Mouse (Mus musculus) lung, embryonic 15.5 days (tissue): ENCODE results near the gene Pitpnm1. TPM values are rescaled to one million over a fixed set of nuclear protein-coding genes. Genes with fewer than 3 reads are reported as not detected.

Source experiments
- ATAC-seq: fragments of 200-750 bp; cut with Nextera tagmentation; 2 replicates; pipeline ENCODE4 v1.8.0; 2017; ENCODE audit warnings: moderate number of reproducible peaks, borderline replicate concordance; ENCODE audit not compliant: low FRiP score, low TSS enrichment; ENCODE audit errors: extremely low read depth
- H3K27ac ChIP-seq: fragments of 300-500 bp; sonication (generic); 2 replicates; pipeline ENCODE4 v1.5.1; 2015; ENCODE audit warnings: moderate library complexity, mild to moderate bottlenecking, inconsistent platforms
- H3K27me3 ChIP-seq: fragments of 300-500 bp; sonication (generic); 2 replicates; pipeline ENCODE4 v1.6.1; 2015; ENCODE audit warnings: inconsistent platforms
- H3K36me3 ChIP-seq: fragments of 300-500 bp; sonication (generic); 2 replicates; pipeline ENCODE4 v1.6.1; 2015; ENCODE audit warnings: inconsistent platforms
- H3K4me1 ChIP-seq: fragments of 300-500 bp; sonication (generic); 2 replicates; pipeline ENCODE4 v1.6.1; 2015; ENCODE audit warnings: inconsistent platforms
- H3K4me2 ChIP-seq: fragments of 300-500 bp; sonication (generic); 2 replicates; pipeline ENCODE4 v1.6.1; 2015; ENCODE audit warnings: inconsistent platforms, mild to moderate bottlenecking, moderate library complexity
- H3K4me3 ChIP-seq: fragments of 300-500 bp; sonication (generic); 2 replicates; pipeline ENCODE4 v1.5.1; 2015; ENCODE audit warnings: mild to moderate bottlenecking, inconsistent platforms
- H3K9ac ChIP-seq: fragments of 300-500 bp; sonication (generic); 2 replicates; pipeline ENCODE4 v1.6.1; 2015; ENCODE audit warnings: inconsistent platforms
- H3K9me3 ChIP-seq: fragments of 300-500 bp; sonication (generic); 2 replicates; pipeline ENCODE4 v1.6.1; 2016; ENCODE audit warnings: inconsistent platforms
- WGBS: fragments of 180-500 bp; shearing (Covaris S2); methylation state at CpG from one replicate; pipeline ENCODE4 v1.1.7; 2015; 5-methylcytosine and 5-hydroxymethylcytosine counted together
- polyA plus RNA-seq: library from polyadenylated mRNA; unstranded; fragments of >200 nt; fragmentation: Nextera tagmentation; extraction: Ambion mirVana; gene quantifications from 2 replicates; pipeline ENCODE4 v1.2.1, GENCODE M21; 2015

The Pitpnm1 gene
- polyA plus RNA-seq, 1 experiment from 2014 or later: 13.8 TPM

DNA sequence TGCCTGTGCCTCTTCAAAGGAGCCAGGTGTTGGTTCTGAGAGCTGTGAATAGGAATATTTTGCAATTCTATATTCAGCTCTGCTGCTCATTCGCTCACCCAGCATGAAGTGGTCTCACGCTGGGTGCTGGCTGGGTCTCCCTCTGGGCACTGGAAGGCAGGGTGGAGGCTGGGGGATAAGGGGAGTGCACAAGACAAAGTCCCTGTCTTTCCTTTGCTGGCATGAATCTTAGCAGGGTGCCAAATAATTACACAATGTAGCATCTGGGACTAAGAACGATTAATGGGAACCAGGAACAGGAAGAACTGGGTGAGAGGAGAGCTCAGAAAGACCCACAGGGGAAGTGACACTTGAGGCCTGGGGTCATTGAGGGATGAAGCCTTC is 47.2 kb downstream of the Pitpnm1 start:
- Histone ChIP-seq H3K36me3 (peaks cover 6% of the 10 kb centered on the region; the same call in 1 of the 2 replicates), H3K4me1 (peaks cover 16% of the 10 kb centered on the region), H3K27me3 (no peaks in the 10 kb centered on the region), H3K4me3 (no peak overlapping the region), H3K9me3 (no peaks in the 10 kb centered on the region), H3K9ac (no peak overlapping the region), H3K27ac (no peak overlapping the region), H3K4me2 (no peak overlapping the region)
- WGBS: 58% methylated on average over 3 of the region's 3 CpGs
- no peak for ATAC-seq

DNA sequence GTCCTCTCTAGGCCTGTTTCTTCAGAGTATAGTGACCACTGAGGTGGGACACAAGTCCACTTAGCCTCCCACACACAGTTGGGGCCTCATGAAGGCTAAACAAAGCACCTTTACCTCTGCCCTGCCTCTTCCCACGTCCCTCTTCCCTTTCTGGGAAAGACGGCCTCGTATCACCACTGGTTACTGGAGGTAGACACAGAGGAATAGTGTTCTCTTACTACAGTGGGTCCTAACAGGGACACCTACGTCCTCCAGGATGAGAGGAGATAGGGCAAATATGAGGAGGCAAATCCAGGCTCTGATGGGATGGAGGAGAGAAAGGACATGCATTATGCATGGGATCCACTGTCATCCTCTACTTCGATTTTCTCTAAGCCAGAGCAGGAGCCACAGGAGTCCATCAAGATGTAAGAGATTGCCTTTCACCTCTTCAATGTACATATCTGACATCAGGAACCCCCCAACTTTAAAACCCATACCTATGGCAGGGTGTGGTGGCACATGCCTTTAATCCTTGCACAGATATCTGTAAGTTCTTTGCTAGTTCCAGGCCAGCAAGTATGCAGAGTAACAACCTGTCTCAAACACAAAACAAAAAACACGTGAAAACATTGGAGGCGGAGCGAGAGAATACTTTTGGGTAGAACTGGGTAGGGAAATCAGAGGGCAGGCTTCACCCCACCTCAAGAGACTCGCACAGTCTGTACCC is 48.1 kb downstream of the Pitpnm1 start:
- WGBS: 38% methylated on average over 9 of the region's 9 CpGs
- H3K4me1 ChIP-seq: peaks cover 16% of the 10 kb centered on the region
- ATAC-seq: no peak; the same call in 1 of the 2 replicates

DNA sequence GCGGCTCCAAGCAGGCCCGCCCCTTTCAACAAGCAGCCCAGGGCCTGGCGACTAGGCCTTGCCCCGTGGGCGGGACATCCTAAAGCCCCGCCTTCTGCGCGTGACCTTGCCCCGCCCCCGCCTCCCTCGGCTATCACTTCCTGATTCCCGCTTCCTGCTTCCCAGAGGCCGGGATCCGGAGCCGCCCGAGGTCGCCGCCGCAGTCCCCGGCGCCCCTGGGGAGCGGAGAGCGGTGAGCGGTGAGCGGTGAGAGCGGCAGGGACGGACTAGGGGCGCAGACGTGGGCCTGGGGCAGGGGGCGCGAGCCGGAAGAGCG is 48.7 kb downstream of the Pitpnm1 start, which contains the start of gene Coro1b:
Coro1b (plus strand) TSS at position 129 of the 316 bp plus-strand sequence.
- H3K27ac ChIP-seq: peak within 1 kb of the TSS; percentile 72
- under 1% methylated on average over 32 of the region's 33 CpGs for WGBS
- H3K36me3 ChIP-seq: peaks cover 10% of the 10 kb centered on the region
- peak within 1 kb of the TSS; percentile 82 for H3K4me2 ChIP-seq
- H3K4me3 ChIP-seq: peak within 1 kb of the TSS; percentile 96
- H3K9ac ChIP-seq: peak within 1 kb of the TSS; percentile 93
- H3K27me3 ChIP-seq: no peaks in the 10 kb centered on the region
- peaks cover 16% of the 10 kb centered on the region for H3K4me1 ChIP-seq
- H3K9me3 ChIP-seq: no peaks in the 10 kb centered on the region
- ATAC-seq: peak; percentile 96

More for the DNA sequence above, 48.1 kb downstream of the Pitpnm1 start:
- Histone ChIP-seq H3K4me2 (peak overlapping the region; percentile 82), H3K9me3 (no peaks in the 10 kb centered on the region), H3K4me3 (peak overlapping the region; percentile 96), H3K27ac (no peak overlapping the region; the same call in 1 of the 2 replicates), H3K9ac (peak overlapping the region; percentile 93; the same call in 1 of the 2 replicates), H3K27me3 (no peaks in the 10 kb centered on the region), H3K36me3 (peaks cover 6% of the 10 kb centered on the region; the same call in 1 of the 2 replicates)

DNA sequence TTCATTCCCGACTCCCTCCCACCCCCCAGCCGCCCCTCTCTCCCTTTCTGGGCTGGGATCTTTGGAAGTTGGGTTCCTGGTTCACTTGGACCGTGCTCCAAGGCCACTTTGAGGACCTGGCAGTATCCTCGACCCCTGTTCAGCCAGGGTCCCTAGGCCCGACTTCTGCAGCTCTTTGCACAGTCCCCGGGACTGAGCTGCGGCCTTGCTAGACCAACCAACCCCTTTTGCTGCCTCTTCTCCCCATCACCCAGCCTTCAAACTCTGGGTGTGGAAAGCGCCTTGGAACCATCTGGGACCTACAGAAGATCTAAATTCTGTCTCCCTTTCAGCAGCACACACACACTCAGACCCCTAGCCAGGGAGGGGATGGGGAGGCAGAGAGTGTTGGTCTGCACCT is 49.0 kb downstream of the Pitpnm1 start:
- Histone ChIP-seq H3K36me3 (peaks cover 13% of the 10 kb centered on the region), H3K4me2 (peak overlapping the region; percentile 82), H3K4me1 (peaks cover 16% of the 10 kb centered on the region), H3K27me3 (no peaks in the 10 kb centered on the region), H3K9ac (peak overlapping the region; percentile 93), H3K27ac (peak overlapping the region; percentile 72), H3K4me3 (peak overlapping the region; percentile 96), H3K9me3 (no peaks in the 10 kb centered on the region)
- ATAC-seq: no peak
- WGBS: 2% methylated on average over 7 of the region's 8 CpGs

DNA sequence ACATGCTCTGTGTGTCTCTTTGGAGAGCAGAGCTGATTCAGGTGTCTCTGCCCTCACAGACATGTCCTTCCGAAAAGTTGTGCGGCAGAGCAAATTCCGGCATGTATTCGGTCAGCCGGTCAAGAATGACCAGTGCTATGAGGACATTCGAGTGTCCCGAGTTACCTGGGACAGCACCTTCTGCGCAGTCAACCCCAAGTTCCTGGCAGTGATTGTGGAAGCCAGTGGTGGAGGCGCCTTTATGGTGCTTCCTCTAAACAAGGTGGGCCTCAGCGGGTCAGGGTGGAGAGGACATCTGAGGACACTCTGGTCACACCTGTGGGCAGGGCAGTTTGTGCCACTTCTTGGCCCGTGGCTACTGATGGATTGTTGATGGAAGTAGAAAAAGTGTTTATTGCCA is 49.5 kb downstream of the Pitpnm1 start:
- H3K4me2 ChIP-seq: peak overlapping the region; percentile 82
- 77% methylated on average over 11 of the region's 11 CpGs for WGBS
- peaks cover 16% of the 10 kb centered on the region for H3K4me1 ChIP-seq
- no peaks in the 10 kb centered on the region for H3K27me3 ChIP-seq
- no peak overlapping the region for H3K27ac ChIP-seq
- H3K9ac ChIP-seq: peak overlapping the region; percentile 93
- no peak for ATAC-seq
- peak overlapping the region; percentile 96 for H3K4me3 ChIP-seq
- no peaks in the 10 kb centered on the region for H3K9me3 ChIP-seq
- peaks cover 14% of the 10 kb centered on the region for H3K36me3 ChIP-seq

DNA sequence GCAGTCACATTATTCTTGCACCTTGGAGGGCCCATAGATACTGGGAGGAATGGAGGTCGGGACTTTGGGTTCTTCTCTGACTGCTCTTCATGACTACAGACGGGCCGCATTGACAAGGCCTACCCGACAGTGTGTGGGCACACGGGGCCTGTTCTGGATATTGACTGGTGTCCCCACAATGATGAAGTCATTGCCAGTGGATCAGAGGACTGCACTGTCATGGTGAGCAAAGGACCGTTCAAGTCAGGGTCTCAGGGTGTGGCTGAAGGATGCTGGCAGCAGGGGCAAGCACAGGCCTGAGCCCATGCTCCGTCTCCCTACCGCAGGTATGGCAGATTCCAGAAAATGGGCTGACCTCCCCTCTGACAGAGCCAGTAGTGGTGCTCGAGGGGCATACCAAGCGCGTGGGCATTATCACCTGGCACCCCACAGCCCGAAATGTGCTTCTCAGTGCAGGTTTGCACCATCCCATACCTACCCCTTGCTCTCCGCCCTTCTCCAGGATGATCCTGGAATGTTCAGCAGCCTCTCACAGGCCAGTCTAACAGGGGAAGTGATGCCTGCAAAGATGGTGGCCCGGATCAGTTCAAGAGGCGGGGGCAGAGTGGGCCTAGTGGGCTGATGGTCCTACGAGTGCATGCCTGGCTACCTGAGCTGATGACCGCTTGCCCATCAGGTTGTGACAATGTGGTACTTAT is 50.1 kb downstream of the Pitpnm1 start:
- ATAC-seq: no peak
- H3K9ac ChIP-seq: no peak overlapping the region
- peaks cover 16% of the 10 kb centered on the region for H3K4me1 ChIP-seq
- 93% methylated on average over 17 of the region's 17 CpGs for WGBS
- H3K27ac ChIP-seq: no peak overlapping the region
- peak overlapping the region; percentile 82 for H3K4me2 ChIP-seq
- H3K27me3 ChIP-seq: no peaks in the 10 kb centered on the region
- H3K4me3 ChIP-seq: no peak overlapping the region
- H3K9me3 ChIP-seq: no peaks in the 10 kb centered on the region
- peaks cover 14% of the 10 kb centered on the region for H3K36me3 ChIP-seq

DNA sequence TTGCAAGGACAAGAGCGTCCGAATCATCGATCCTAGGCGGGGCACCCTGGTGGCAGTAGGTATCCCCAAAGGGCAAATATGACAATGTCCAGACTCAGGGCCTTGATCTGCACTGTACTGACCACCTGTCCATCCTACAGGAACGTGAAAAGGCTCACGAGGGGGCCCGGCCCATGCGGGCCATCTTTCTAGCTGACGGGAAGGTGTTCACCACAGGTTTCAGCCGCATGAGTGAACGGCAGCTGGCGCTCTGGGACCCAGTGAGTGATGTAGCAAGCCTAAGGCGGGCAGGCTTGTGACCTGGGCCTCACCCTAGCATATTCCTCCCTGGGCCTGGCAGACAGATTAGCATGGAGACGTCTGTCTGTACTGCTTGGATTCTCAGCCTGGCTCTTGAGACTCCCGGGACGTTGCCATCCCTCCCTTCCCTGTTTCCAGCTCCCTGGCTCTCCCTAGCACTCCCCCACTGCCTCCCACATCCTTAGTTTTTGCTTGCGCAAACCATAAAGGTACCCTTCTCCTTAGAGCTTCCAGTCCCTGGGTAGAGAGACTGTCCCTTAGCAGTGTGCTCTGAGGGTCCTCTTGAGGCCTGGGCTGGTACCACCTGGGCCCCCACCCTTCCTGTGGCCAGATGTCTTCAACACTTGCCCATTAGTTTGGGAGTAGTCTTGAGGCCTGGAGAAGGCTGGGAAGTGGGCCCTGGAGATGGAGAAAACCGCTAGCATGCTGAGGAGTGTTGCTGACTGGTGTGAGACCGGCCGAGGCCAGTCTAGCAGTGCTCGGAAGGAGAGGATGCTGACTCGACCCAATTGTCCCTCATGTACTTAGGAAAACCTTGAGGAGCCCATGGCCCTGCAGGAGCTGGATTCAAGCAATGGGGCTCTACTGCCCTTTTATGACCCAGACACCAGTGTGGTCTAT is 51.0 kb downstream of the Pitpnm1 start:
- no peak overlapping the region for H3K4me3 ChIP-seq
- H3K9ac ChIP-seq: no peak overlapping the region
- H3K27me3 ChIP-seq: no peaks in the 10 kb centered on the region
- no peaks in the 10 kb centered on the region for H3K9me3 ChIP-seq
- WGBS: 81% methylated on average over 22 of the region's 22 CpGs
- no peak overlapping the region for H3K4me2 ChIP-seq
- H3K36me3 ChIP-seq: peaks cover 14% of the 10 kb centered on the region
- no peak overlapping the region for H3K27ac ChIP-seq
- peaks cover 16% of the 10 kb centered on the region for H3K4me1 ChIP-seq
- no peak for ATAC-seq

DNA sequence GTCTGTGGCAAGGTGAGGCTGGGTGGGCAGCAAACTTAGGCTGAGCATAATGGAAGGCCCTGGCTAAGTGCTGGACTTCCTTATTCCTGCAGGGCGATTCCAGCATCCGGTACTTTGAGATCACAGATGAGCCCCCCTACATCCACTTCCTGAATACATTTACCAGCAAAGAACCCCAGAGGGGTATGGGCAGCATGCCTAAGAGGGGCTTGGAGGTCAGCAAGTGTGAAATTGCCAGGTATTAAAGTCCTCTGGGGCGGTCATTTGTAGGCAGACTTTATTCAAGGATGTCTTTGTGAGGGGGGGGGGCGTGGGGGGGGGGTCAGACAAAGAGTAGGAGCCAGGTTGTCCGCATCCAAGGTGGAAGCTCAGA is 51.7 kb downstream of the Pitpnm1 start:
- 79% methylated on average over 5 of the region's 5 CpGs for WGBS
- H3K9me3 ChIP-seq: no peaks in the 10 kb centered on the region

DNA sequence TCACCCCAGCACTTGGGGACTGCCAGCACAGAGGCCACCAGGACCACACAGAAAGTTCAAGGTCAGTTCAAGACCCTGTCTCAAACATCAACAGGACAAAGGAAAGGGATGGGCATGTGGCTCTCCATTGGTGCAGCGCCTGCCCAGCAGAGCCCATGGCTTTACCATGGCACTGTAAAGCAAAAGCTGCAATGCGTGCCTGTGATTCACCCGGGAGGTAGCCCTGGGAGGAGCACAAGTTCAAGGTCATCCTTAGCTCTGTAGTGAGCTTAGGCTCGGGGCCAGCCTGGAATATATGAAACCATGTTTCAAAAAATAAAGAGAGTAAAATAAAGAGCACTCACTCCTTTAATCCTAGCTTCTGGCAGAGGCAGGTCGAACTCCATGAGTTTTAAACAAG is 52.1 kb downstream of the Pitpnm1 start:
- Histone ChIP-seq H3K4me3 (no peak overlapping the region), H3K9ac (no peak overlapping the region), H3K27ac (no peak overlapping the region), H3K36me3 (peaks cover 18% of the 10 kb centered on the region), H3K27me3 (no peaks in the 10 kb centered on the region), H3K9me3 (no peaks in the 10 kb centered on the region), H3K4me1 (peaks cover 16% of the 10 kb centered on the region), H3K4me2 (no peak overlapping the region)
- whole genome bisulfite sequencing: 89% methylated on average over 5 of the region's 5 CpGs
- ATAC-seq: no peak

More for the DNA sequence above, 51.7 kb downstream of the Pitpnm1 start:
- no peak overlapping the region for H3K27ac ChIP-seq
- no peak for ATAC-seq
- H3K36me3 ChIP-seq: peaks cover 14% of the 10 kb centered on the region
- no peak overlapping the region for H3K4me2 ChIP-seq
- H3K9ac ChIP-seq: no peak overlapping the region
- H3K4me3 ChIP-seq: no peak overlapping the region
- peaks cover 16% of the 10 kb centered on the region for H3K4me1 ChIP-seq
- no peaks in the 10 kb centered on the region for H3K27me3 ChIP-seq

DNA sequence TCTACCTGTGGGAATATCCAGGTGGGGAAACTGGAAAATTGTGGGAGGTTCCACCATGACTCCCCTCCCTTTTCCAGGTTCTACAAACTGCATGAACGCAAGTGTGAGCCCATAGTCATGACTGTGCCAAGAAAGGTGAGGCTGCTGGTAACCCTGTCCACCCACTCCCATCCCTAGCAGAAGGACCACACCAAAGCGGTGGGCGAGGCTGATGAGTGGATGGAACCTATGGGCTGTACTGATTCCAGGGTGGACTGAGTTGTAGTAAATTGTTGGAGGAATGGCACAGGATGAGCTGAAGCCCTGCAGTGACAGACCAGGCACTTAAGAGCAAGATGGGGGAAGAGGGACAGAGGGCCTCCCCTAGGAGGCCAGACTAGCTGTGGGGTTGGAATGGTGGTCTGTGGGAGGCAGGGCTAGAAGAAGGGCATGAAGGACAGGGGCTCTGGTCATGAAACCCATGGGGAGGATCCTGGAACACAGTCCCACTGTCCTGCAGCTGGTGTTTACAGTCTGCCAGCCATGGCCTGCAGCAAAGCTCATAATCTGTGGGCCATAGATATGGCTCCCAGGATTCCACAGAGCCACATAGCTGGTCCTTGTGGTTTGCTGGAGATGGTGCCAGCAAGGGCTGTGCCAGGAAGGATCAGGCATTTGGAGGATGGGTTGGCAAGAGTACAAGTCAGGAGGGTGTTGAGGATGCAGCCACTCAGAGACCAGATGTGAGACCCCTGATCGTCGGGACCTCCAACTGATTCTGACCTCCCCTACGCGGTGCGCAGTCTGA is 52.8 kb downstream of the Pitpnm1 start:
- H3K36me3 ChIP-seq: peaks cover 25% of the 10 kb centered on the region
- ATAC-seq: no peak
- H3K9me3 ChIP-seq: no peaks in the 10 kb centered on the region
- WGBS: 82% methylated on average over 8 of the region's 8 CpGs
- no peak overlapping the region for H3K4me3 ChIP-seq
- H3K4me2 ChIP-seq: no peak overlapping the region
- no peak overlapping the region for H3K9ac ChIP-seq
- no peaks in the 10 kb centered on the region for H3K27me3 ChIP-seq
- H3K27ac ChIP-seq: no peak overlapping the region
- H3K4me1 ChIP-seq: peaks cover 16% of the 10 kb centered on the region

DNA sequence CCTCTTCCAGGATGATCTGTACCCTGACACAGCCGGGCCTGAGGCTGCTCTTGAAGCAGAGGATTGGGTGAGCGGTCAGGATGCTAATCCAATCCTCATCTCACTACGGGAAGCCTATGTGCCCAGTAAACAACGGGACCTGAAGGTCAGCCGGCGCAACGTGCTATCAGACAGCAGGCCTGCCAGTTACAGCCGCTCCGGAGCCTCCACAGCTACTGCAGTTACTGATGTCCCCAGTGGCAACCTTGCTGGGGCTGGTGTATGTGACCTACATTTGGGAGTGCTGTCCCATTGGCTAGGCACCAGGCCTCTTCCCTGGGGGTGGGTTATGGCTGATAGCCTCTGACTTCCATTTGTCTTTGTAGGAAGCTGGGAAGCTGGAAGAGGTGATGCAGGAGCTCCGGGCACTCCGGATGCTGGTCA is 53.4 kb downstream of the Pitpnm1 start, which contains the start of gene Ptprcap:
Ptprcap (plus strand) TSS at position 373 of the 423 bp plus-strand sequence.
- H3K4me1 ChIP-seq: peaks cover 10% of the 10 kb centered on the region

More for the DNA sequence above, 53.4 kb downstream of the Pitpnm1 start, which contains the start of gene Ptprcap:
- Histone ChIP-seq H3K4me2 (no peak within 1 kb of the TSS), H3K9me3 (no peaks in the 10 kb centered on the region), H3K36me3 (peaks cover 31% of the 10 kb centered on the region), H3K4me3 (no peak within 1 kb of the TSS), H3K27me3 (no peaks in the 10 kb centered on the region), H3K9ac (no peak within 1 kb of the TSS), H3K27ac (no peak within 1 kb of the TSS)
- WGBS: 55% methylated on average over 11 of the region's 11 CpGs
- ATAC-seq: no peak
